Mouse (Mus musculus) lung, postnatal 0 days (tissue): ENCODE measurements around the gene Txn2. TPM values are rescaled to one million over a fixed set of nuclear protein-coding genes. Genes with fewer than 3 reads are reported as not detected.

Source experiments
- ATAC-seq: fragments of 200-750 bp; cut with Nextera tagmentation; 2 replicates; pipeline ENCODE4 v1.8.0; 2017; ENCODE audit warnings: moderate library complexity
- DNase-seq: peaks from one replicate; pipeline ENCODE4 v3.0.0-alpha.2; 2016; ENCODE audit warnings: low spot score
- H3K27ac ChIP-seq: fragments of 300-500 bp; sonication (generic); 2 replicates; pipeline ENCODE4 v1.5.1; 2014; ENCODE audit warnings: antibody characterized with exemption, mild to moderate bottlenecking, low read length, mixed read lengths
- H3K27me3 ChIP-seq: fragments of 300-500 bp; sonication (generic); replicated peaks from 2 replicates; pipeline ENCODE4 v1.6.1; 2014; ENCODE audit warnings: low read length, mixed read lengths; ENCODE audit not compliant: insufficient read depth
- H3K36me3 ChIP-seq: fragments of 300-500 bp; sonication (generic); 2 replicates; pipeline ENCODE4 v1.6.1; 2014; ENCODE audit warnings: low read length, mixed read lengths; ENCODE audit not compliant: insufficient read depth
- H3K4me1 ChIP-seq: fragments of 300-500 bp; sonication (generic); 2 replicates; pipeline ENCODE4 v1.6.1; 2014; ENCODE audit warnings: antibody characterized with exemption, low read depth, low read length, mixed read lengths; ENCODE audit not compliant: insufficient read depth
- H3K4me2 ChIP-seq: fragments of 300-500 bp; sonication (generic); replicated peaks from 2 replicates; pipeline ENCODE4 v1.6.1; 2014; ENCODE audit warnings: low read depth, mild to moderate bottlenecking, low read length, moderate library complexity, mixed read lengths
- H3K4me3 ChIP-seq: fragments of 300-500 bp; sonication (generic); 2 replicates; pipeline ENCODE4 v1.5.1; 2014; ENCODE audit warnings: low read depth, low read length
- H3K9ac ChIP-seq: fragments of 300-500 bp; sonication (generic); replicated peaks from 2 replicates; pipeline ENCODE4 v1.6.1; 2014; ENCODE audit warnings: low read depth, mild to moderate bottlenecking
- H3K9me3 ChIP-seq: fragments of 300-500 bp; sonication (generic); 2 replicates; pipeline ENCODE4 v1.6.1; 2016; ENCODE audit warnings: low read length, mixed read lengths
- CTCF ChIP-seq: IDR thresholded peaks from 2 replicates; pipeline ENCODE4 v1.5.1; 2016; ENCODE audit warnings: antibody characterized with exemption, mild to moderate bottlenecking
- EP300 ChIP-seq: IDR thresholded peaks from 2 replicates; pipeline ENCODE4 v1.6.1; 2016; ENCODE audit warnings: antibody characterized with exemption, mild to moderate bottlenecking, control low read depth
- WGBS: fragments of 180-500 bp; shearing (Covaris S2); extraction: QIAGEN DNeasy Blood & Tissue Kit; methylation state at CpG from one replicate; pipeline ENCODE4 v1.1.7; 2014; 5-methylcytosine and 5-hydroxymethylcytosine counted together
- polyA plus RNA-seq: library from polyadenylated mRNA; unstranded; fragments of >200 nt; fragmentation: Nextera tagmentation; extraction: Ambion mirVana; gene quantifications from 2 replicates; pipeline ENCODE4 v1.2.1, GENCODE M21; 2015

The Txn2 gene
- polyA plus RNA-seq, 1 experiment from 2014 or later: 122 TPM

- 73% methylated on average over 5 of the region's 5 CpGs for WGBS
- H3K4me3 ChIP-seq: no peak overlapping the region
- DNase-seq: no peak
- no peaks in the 10 kb centered on the region for H3K36me3 ChIP-seq
- H3K27me3 ChIP-seq: no peaks in the 10 kb centered on the region
- no peak overlapping the region for H3K9ac ChIP-seq
- H3K9me3 ChIP-seq: no peaks in the 10 kb centered on the region
- H3K4me2 ChIP-seq: no peak overlapping the region
- no peak for TF ChIP-seq CTCF
- TF ChIP-seq EP300: no peak
- no peak for ATAC-seq
- H3K4me1 ChIP-seq: no peaks in the 10 kb centered on the region
- no peak overlapping the region for H3K27ac ChIP-seq
These were observed 9.7 kb upstream of the Txn2 start for GRCm38 (mm10) chr15:77938516-77938915.

GRCm38 (mm10) chr15:77935673-77936375, 7.0 kb upstream of the Txn2 start:
- Histone ChIP-seq H3K4me3 (no peak overlapping the region), H3K4me2 (no peak overlapping the region), H3K36me3 (no peaks in the 10 kb centered on the region), H3K4me1 (no peaks in the 10 kb centered on the region), H3K27me3 (no peaks in the 10 kb centered on the region), H3K27ac (no peak overlapping the region), H3K9ac (no peak overlapping the region), H3K9me3 (no peaks in the 10 kb centered on the region)
- no peak for DNase-seq
- TF ChIP-seq EP300 (no peak), CTCF (no peak)
- WGBS: 79% methylated on average over 14 of the region's 14 CpGs
- ATAC-seq: no peak

GRCm38 (mm10) chr15:77934968-77935367, 6.2 kb upstream of the Txn2 start:
- H3K27me3 ChIP-seq: no peaks in the 10 kb centered on the region
- WGBS: 53% methylated on average over 5 of the region's 5 CpGs

GRCm38 (mm10) chr15:77934326-77934725, 5.5 kb upstream of the Txn2 start:
- no peak overlapping the region for H3K9ac ChIP-seq
- H3K27ac ChIP-seq: no peak overlapping the region
- no peaks in the 10 kb centered on the region for H3K9me3 ChIP-seq
- no peaks in the 10 kb centered on the region; the same call in 1 of the 2 replicates for H3K4me1 ChIP-seq
- WGBS: 68% methylated on average over 10 of the region's 11 CpGs
- H3K4me3 ChIP-seq: no peak overlapping the region
- H3K27me3 ChIP-seq: no peaks in the 10 kb centered on the region
- H3K36me3 ChIP-seq: no peaks in the 10 kb centered on the region
- no peak for DNase-seq
- ATAC-seq: no peak
- H3K4me2 ChIP-seq: no peak overlapping the region
- no peak for TF ChIP-seq CTCF

More at GRCm38 (mm10) chr15:77934968-77935367, 6.2 kb upstream of the Txn2 start:
- Histone ChIP-seq H3K4me1 (no peaks in the 10 kb centered on the region), H3K27ac (no peak overlapping the region), H3K9me3 (no peaks in the 10 kb centered on the region), H3K36me3 (no peaks in the 10 kb centered on the region), H3K4me2 (no peak overlapping the region), H3K9ac (no peak overlapping the region), H3K4me3 (no peak overlapping the region)
- TF ChIP-seq EP300: no peak
- TF ChIP-seq CTCF: no peak
- no peak for ATAC-seq
- no peak for DNase-seq

- DNase-seq (peak; percentile 94), ATAC-seq (peak; percentile 34)
- H3K4me3 ChIP-seq: no peak overlapping the region
- TF ChIP-seq CTCF: peak; percentile 99
- no peak for TF ChIP-seq EP300
- no peak overlapping the region for H3K4me2 ChIP-seq
- no peak overlapping the region for H3K9ac ChIP-seq
- H3K4me1 ChIP-seq: no peaks in the 10 kb centered on the region; the same call in 1 of the 2 replicates
- under 1% methylated on average over 14 of the region's 14 CpGs for WGBS
- no peaks in the 10 kb centered on the region for H3K36me3 ChIP-seq
- no peak overlapping the region for H3K27ac ChIP-seq
- no peaks in the 10 kb centered on the region for H3K9me3 ChIP-seq
- H3K27me3 ChIP-seq: no peaks in the 10 kb centered on the region
These were observed 5.0 kb upstream of the Txn2 start for GRCm38 (mm10) chr15:77933770-77934169.

GRCm38 (mm10) chr15:77933222-77933621, 4.4 kb upstream of the Txn2 start:
- Histone ChIP-seq H3K4me2 (no peak overlapping the region), H3K9me3 (no peaks in the 10 kb centered on the region), H3K4me3 (no peak overlapping the region), H3K27ac (no peak overlapping the region), H3K36me3 (no peaks in the 10 kb centered on the region), H3K27me3 (no peaks in the 10 kb centered on the region), H3K4me1 (no peaks in the 10 kb centered on the region; the same call in 1 of the 2 replicates), H3K9ac (no peak overlapping the region)
- TF ChIP-seq CTCF (no peak), EP300 (no peak)
- 53% methylated on average over 3 of the region's 3 CpGs for whole genome bisulfite sequencing
- no peak for ATAC-seq
- DNase-seq: no peak

- whole genome bisulfite sequencing: 46% methylated on average over 6 of the region's 6 CpGs
- Histone ChIP-seq H3K27me3 (no peaks in the 10 kb centered on the region), H3K4me1 (peaks cover 6% of the 10 kb centered on the region), H3K27ac (no peak overlapping the region), H3K36me3 (no peaks in the 10 kb centered on the region), H3K9ac (no peak overlapping the region), H3K9me3 (no peaks in the 10 kb centered on the region), H3K4me3 (no peak overlapping the region), H3K4me2 (no peak overlapping the region)
- ATAC-seq: no peak
- no peak for TF ChIP-seq CTCF
- no peak for TF ChIP-seq EP300
- DNase-seq: no peak
These were observed 2.8 kb upstream of the Txn2 start for GRCm38 (mm10) chr15:77931689-77932016.
